Mouse (Mus musculus) C2C12 (cell line): ENCODE results near the gene Cry1.

Source experiments
- CEBPB ChIP-seq: IDR thresholded peaks from one replicate; pipeline ENCODE4 v1.6.1; 2011; ENCODE audit warnings: low read depth, mild to moderate bottlenecking, control low read depth, moderate library complexity
- CTCF ChIP-seq: IDR thresholded peaks from one replicate; pipeline ENCODE4 v1.5.1; 2011; ENCODE audit not compliant: control insufficient read depth, insufficient read depth, insufficient read length
- USF1 ChIP-seq: IDR thresholded peaks from one replicate; pipeline ENCODE4 v1.6.1; 2011; ENCODE audit warnings: low read depth, mild to moderate bottlenecking, control low read depth, moderate library complexity

GRCm38 (mm10) chr10:85103085-85103885 lies 81.6 kb downstream of the Cry1 start:
- TF ChIP-seq CTCF, result no peak
- TF ChIP-seq USF1, result no peak
- TF ChIP-seq CEBPB, result no peak
